Mouse (Mus musculus) lung, postnatal 0 days (tissue): ENCODE data around the gene Dus1l.

ENCODE experiments used
- CTCF ChIP-seq: IDR thresholded peaks from 2 replicates; pipeline ENCODE4 v1.5.1; 2016; ENCODE audit warnings: antibody characterized with exemption, mild to moderate bottlenecking
- EP300 ChIP-seq: IDR thresholded peaks from 2 replicates; pipeline ENCODE4 v1.6.1; 2016; ENCODE audit warnings: antibody characterized with exemption, mild to moderate bottlenecking, control low read depth

DNA sequence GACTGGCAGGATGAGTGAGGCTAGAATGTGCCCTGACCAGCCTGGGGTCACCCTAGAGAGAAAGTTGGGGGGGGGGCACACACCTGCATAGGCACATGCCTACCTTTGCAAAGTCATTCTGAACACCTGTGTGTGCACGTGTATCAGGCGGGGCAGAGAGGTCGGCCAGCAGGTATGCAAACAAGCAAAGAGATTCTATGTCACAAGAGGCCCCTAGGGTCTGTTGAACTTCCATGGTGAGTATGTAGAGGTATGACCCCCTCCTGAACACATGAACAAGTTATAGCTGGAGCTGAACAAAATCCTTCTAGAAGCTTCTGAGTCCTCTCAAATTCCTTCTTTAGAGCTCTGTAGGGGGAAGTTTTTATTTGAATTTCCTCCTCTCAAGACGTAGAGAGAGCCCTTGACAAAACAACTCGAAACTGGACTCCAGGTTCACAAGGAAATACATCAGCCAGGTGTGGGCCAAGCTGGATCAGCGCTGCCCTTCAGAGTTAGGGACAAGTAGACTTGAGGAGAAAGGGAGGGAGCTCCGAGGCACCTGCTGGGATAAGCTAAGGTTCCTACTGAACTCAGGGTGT is 52.0 kb downstream of the Dus1l start:
- TF ChIP-seq CTCF (no peak), EP300 (peak; percentile 99)
